Mouse (Mus musculus) T-helper 2 cell (primary cell): ENCODE data around the gene Bcl2l14.

ENCODE experiments used
- in situ Hi-C: fragments of 300-600 bp; cut with MboI, MseI; formaldehyde crosslinking; loops from one replicate; pipeline ENCODE4 v1.15.1; 2025; ENCODE audit warnings: high pct_unique_total_duplicates

The Bcl2l14 gene

GRCm38 (mm10) chr6:134441716-134442115, 45.6 kb downstream of the Bcl2l14 start:
- in situ Hi-C loops: no loop called here

GRCm38 (mm10) chr6:134442219-134442618, 46.1 kb downstream of the Bcl2l14 start:
- in situ Hi-C loops: no loop called here

GRCm38 (mm10) chr6:134443198-134443904, 47.2 kb downstream of the Bcl2l14 start:
- in situ Hi-C loops: no loop called here

GRCm38 (mm10) chr6:134443925-134444324, 47.8 kb downstream of the Bcl2l14 start:
- in situ Hi-C loops: no loop called here

- in situ Hi-C loops: no loop called here
These were observed 52.3 kb downstream of the Bcl2l14 start for GRCm38 (mm10) chr6:134448451-134448850.

GRCm38 (mm10) chr6:134449958-134450357, 53.8 kb downstream of the Bcl2l14 start:
- in situ Hi-C loops: no loop called here

GRCm38 (mm10) chr6:134450661-134451119, 54.6 kb downstream of the Bcl2l14 start:
- in situ Hi-C loops: no loop called here

GRCm38 (mm10) chr6:134454093-134454492, 58.0 kb downstream of the Bcl2l14 start:
- in situ Hi-C loops: no loop called here

GRCm38 (mm10) chr6:134458376-134458775, 62.3 kb downstream of the Bcl2l14 start:
- in situ Hi-C loops: no loop called here

- in situ Hi-C loops: no loop called here
These were observed 65.1 kb downstream of the Bcl2l14 start for GRCm38 (mm10) chr6:134461175-134461574.

- in situ Hi-C loops: loop anchor here (5.0 kb wide), 1 partner anchor 46 kb away; no protein-coding TSS in a partner anchor
These were observed 70.6 kb downstream of the Bcl2l14 start for GRCm38 (mm10) chr6:134466671-134467229.

- in situ Hi-C loops: loop anchor here (5.0 kb wide), 1 partner anchor 43 kb away; no protein-coding TSS in a partner anchor
These were observed 73.2 kb downstream of the Bcl2l14 start for GRCm38 (mm10) chr6:134469297-134469696.

- in situ Hi-C loops: loop anchor here (10.0 kb wide), 1 partner anchor 264 kb away; no protein-coding TSS in a partner anchor
These were observed 74.7 kb downstream of the Bcl2l14 start for GRCm38 (mm10) chr6:134470857-134471256.

- in situ Hi-C loops: loop anchor here (10.0 kb wide), 1 partner anchor 262 kb away; no protein-coding TSS in a partner anchor
These were observed 77.0 kb downstream of the Bcl2l14 start for GRCm38 (mm10) chr6:134473143-134473561.

GRCm38 (mm10) chr6:134479481-134479880, 83.4 kb downstream of the Bcl2l14 start:
- in situ Hi-C loops: loop anchor here (10.0 kb wide), 1 partner anchor 255 kb away; no protein-coding TSS in a partner anchor

- in situ Hi-C loops: no loop called here
These were observed 90.2 kb downstream of the Bcl2l14 start for GRCm38 (mm10) chr6:134486318-134486717.
